Mouse (Mus musculus) limb, embryonic 13.5 days (tissue): ENCODE data around the gene Prdm1. TPM values are rescaled to one million over a fixed set of nuclear protein-coding genes. Genes with fewer than 3 reads are reported as not detected.

Source experiments
- ATAC-seq: fragments of 200-750 bp; cut with Nextera tagmentation; 2 replicates; pipeline ENCODE4 v1.8.0; 2017; ENCODE audit warnings: low read depth, moderate number of reproducible peaks, moderate TSS enrichment; ENCODE audit not compliant: low FRiP score
- H3K27ac ChIP-seq: fragments of 300-500 bp; sonication (generic); 2 replicates; pipeline ENCODE4 v1.5.1; 2015; ENCODE audit warnings: inconsistent platforms, mild to moderate bottlenecking, moderate library complexity
- H3K27me3 ChIP-seq: fragments of 300-500 bp; sonication (generic); 2 replicates; pipeline ENCODE4 v1.6.1; 2015; ENCODE audit warnings: mild to moderate bottlenecking, inconsistent platforms
- H3K36me3 ChIP-seq: fragments of 300-500 bp; sonication (generic); 2 replicates; pipeline ENCODE4 v1.6.1; 2015; ENCODE audit warnings: inconsistent platforms, mild to moderate bottlenecking, moderate library complexity
- H3K4me1 ChIP-seq: fragments of 300-500 bp; sonication (generic); 2 replicates; pipeline ENCODE4 v1.6.1; 2015; ENCODE audit warnings: inconsistent platforms
- H3K4me2 ChIP-seq: fragments of 300-500 bp; sonication (generic); replicated peaks from 2 replicates; pipeline ENCODE4 v1.6.1; 2015; ENCODE audit warnings: inconsistent platforms, mild to moderate bottlenecking, moderate library complexity
- H3K4me3 ChIP-seq: fragments of 300-500 bp; sonication (generic); 2 replicates; pipeline ENCODE4 v1.5.1; 2015; ENCODE audit warnings: moderate library complexity, mild to moderate bottlenecking, inconsistent platforms
- H3K9ac ChIP-seq: fragments of 300-500 bp; sonication (generic); 2 replicates; pipeline ENCODE4 v1.6.1; 2015; ENCODE audit warnings: mild to moderate bottlenecking, inconsistent platforms
- H3K9me3 ChIP-seq: fragments of 300-500 bp; sonication (generic); 2 replicates; pipeline ENCODE4 v1.6.1; 2016; ENCODE audit warnings: inconsistent platforms
- WGBS: fragments of 180-500 bp; shearing (Covaris S2); methylation state at CpG from one replicate; pipeline ENCODE4 v1.1.7; 2015; 5-methylcytosine and 5-hydroxymethylcytosine counted together
- polyA plus RNA-seq: library from polyadenylated mRNA; unstranded; fragments of >200 nt; fragmentation: Nextera tagmentation; extraction: Ambion mirVana; gene quantifications from 2 replicates; pipeline ENCODE4 v1.2.1, GENCODE M21; 2015

Prdm1 gene
- polyA plus RNA-seq, 1 experiment from 2014 or later: 4.3 TPM

GRCm38 (mm10) chr10:44463856-44464255 is 64.4 kb downstream of the Prdm1 start:
- Histone ChIP-seq H3K9ac (no peak overlapping the region), H3K4me3 (no peak overlapping the region), H3K4me1 (peaks cover 19% of the 10 kb centered on the region), H3K9me3 (no peaks in the 10 kb centered on the region), H3K36me3 (no peaks in the 10 kb centered on the region), H3K27me3 (peaks cover 54% of the 10 kb centered on the region), H3K27ac (no peak overlapping the region), H3K4me2 (no peak overlapping the region)
- WGBS: 75% methylated on average over 4 of the region's 4 CpGs
- no peak for ATAC-seq

GRCm38 (mm10) chr10:44462351-44462750 is 66.0 kb downstream of the Prdm1 start:
- WGBS: 82% methylated on average over 8 of the region's 8 CpGs

GRCm38 (mm10) chr10:44461063-44461462 is 67.2 kb downstream of the Prdm1 start:
- Histone ChIP-seq H3K9me3 (no peaks in the 10 kb centered on the region), H3K27ac (no peak overlapping the region), H3K4me1 (peaks cover 39% of the 10 kb centered on the region), H3K4me3 (no peak overlapping the region), H3K36me3 (no peaks in the 10 kb centered on the region), H3K9ac (no peak overlapping the region), H3K4me2 (no peak overlapping the region), H3K27me3 (peaks cover 63% of the 10 kb centered on the region)
- 81% methylated on average over 6 of the region's 6 CpGs for WGBS
- ATAC-seq: no peak

More at GRCm38 (mm10) chr10:44462351-44462750, 66.0 kb downstream of the Prdm1 start:
- no peak overlapping the region for H3K27ac ChIP-seq
- H3K4me3 ChIP-seq: no peak overlapping the region
- H3K9ac ChIP-seq: no peak overlapping the region
- H3K4me1 ChIP-seq: peaks cover 30% of the 10 kb centered on the region
- H3K36me3 ChIP-seq: no peaks in the 10 kb centered on the region
- H3K27me3 ChIP-seq: peaks cover 59% of the 10 kb centered on the region
- no peak overlapping the region for H3K4me2 ChIP-seq
- no peak for ATAC-seq
- no peaks in the 10 kb centered on the region for H3K9me3 ChIP-seq

- no peak overlapping the region for H3K4me3 ChIP-seq
- no peak for ATAC-seq
- H3K27ac ChIP-seq: no peak overlapping the region
- peaks cover 63% of the 10 kb centered on the region for H3K27me3 ChIP-seq
- H3K4me2 ChIP-seq: no peak overlapping the region
- H3K36me3 ChIP-seq: no peaks in the 10 kb centered on the region
- H3K9ac ChIP-seq: no peak overlapping the region
- 11% methylated on average over 6 of the region's 6 CpGs for WGBS
- no peaks in the 10 kb centered on the region for H3K9me3 ChIP-seq
- H3K4me1 ChIP-seq: peaks cover 33% of the 10 kb centered on the region
These were observed 68.0 kb downstream of the Prdm1 start for GRCm38 (mm10) chr10:44460095-44460810.

- Histone ChIP-seq H3K27ac (no peak overlapping the region), H3K4me2 (peak overlapping the region; percentile 98), H3K27me3 (peaks cover 58% of the 10 kb centered on the region), H3K4me3 (peak overlapping the region; percentile 62), H3K4me1 (peaks cover 27% of the 10 kb centered on the region), H3K36me3 (no peaks in the 10 kb centered on the region), H3K9me3 (no peaks in the 10 kb centered on the region), H3K9ac (no peak overlapping the region)
- no peak for ATAC-seq
- WGBS: 9% methylated on average over 11 of the region's 11 CpGs
These were observed 68.8 kb downstream of the Prdm1 start for GRCm38 (mm10) chr10:44459321-44460000.

GRCm38 (mm10) chr10:44458534-44459315 is 69.6 kb downstream of the Prdm1 start:
- peaks cover 27% of the 10 kb centered on the region for H3K4me1 ChIP-seq
- peak overlapping the region; percentile 59 for H3K9ac ChIP-seq
- H3K4me3 ChIP-seq: peak overlapping the region; percentile 62
- H3K36me3 ChIP-seq: no peaks in the 10 kb centered on the region
- H3K4me2 ChIP-seq: peak overlapping the region; percentile 98
- WGBS: under 1% methylated on average over 54 of the region's 54 CpGs
- peaks cover 51% of the 10 kb centered on the region for H3K27me3 ChIP-seq
- peak; percentile 66; the same call in 1 of the 2 replicates for ATAC-seq
- peak overlapping the region; percentile 10; the same call in 1 of the 2 replicates for H3K27ac ChIP-seq
- no peaks in the 10 kb centered on the region for H3K9me3 ChIP-seq

- Histone ChIP-seq H3K9ac (peak overlapping the region; percentile 59), H3K4me3 (peak overlapping the region; percentile 62), H3K4me2 (peak overlapping the region; percentile 98), H3K9me3 (no peaks in the 10 kb centered on the region), H3K27me3 (peaks cover 52% of the 10 kb centered on the region), H3K4me1 (peaks cover 27% of the 10 kb centered on the region), H3K36me3 (no peaks in the 10 kb centered on the region), H3K27ac (no peak overlapping the region; the same call in 1 of the 2 replicates)
- under 1% methylated on average over 25 of the region's 25 CpGs for WGBS
- ATAC-seq: no peak
These were observed 70.3 kb downstream of the Prdm1 start for GRCm38 (mm10) chr10:44457791-44458533.

GRCm38 (mm10) chr10:44456757-44457595 is 71.3 kb downstream of the Prdm1 start:
- no peak for ATAC-seq
- Histone ChIP-seq H3K36me3 (no peaks in the 10 kb centered on the region), H3K4me2 (peak overlapping the region; percentile 98), H3K4me3 (peak overlapping the region; percentile 62), H3K9me3 (no peaks in the 10 kb centered on the region), H3K27me3 (peaks cover 52% of the 10 kb centered on the region), H3K27ac (no peak overlapping the region), H3K9ac (peak overlapping the region; percentile 53), H3K4me1 (peaks cover 27% of the 10 kb centered on the region)
- 1% methylated on average over 31 of the region's 31 CpGs for WGBS

- Histone ChIP-seq H3K4me2 (peak overlapping the region; percentile 98), H3K9me3 (no peaks in the 10 kb centered on the region), H3K9ac (no peak overlapping the region), H3K36me3 (no peaks in the 10 kb centered on the region), H3K4me3 (peak overlapping the region; percentile 4), H3K4me1 (peaks cover 27% of the 10 kb centered on the region), H3K27me3 (peaks cover 50% of the 10 kb centered on the region), H3K27ac (no peak overlapping the region)
- 50% methylated on average over 4 of the region's 4 CpGs for WGBS
- no peak for ATAC-seq
These were observed 73.5 kb downstream of the Prdm1 start for GRCm38 (mm10) chr10:44454753-44455152.

GRCm38 (mm10) chr10:44454111-44454510 is 74.2 kb downstream of the Prdm1 start:
- H3K9ac ChIP-seq: no peak overlapping the region
- peaks cover 22% of the 10 kb centered on the region for H3K4me1 ChIP-seq
- H3K36me3 ChIP-seq: no peaks in the 10 kb centered on the region
- ATAC-seq: no peak
- 49% methylated on average over 2 of the region's 2 CpGs for WGBS
- no peaks in the 10 kb centered on the region for H3K9me3 ChIP-seq
- H3K27me3 ChIP-seq: peaks cover 44% of the 10 kb centered on the region
- no peak overlapping the region for H3K27ac ChIP-seq
- no peak overlapping the region for H3K4me3 ChIP-seq
- peak overlapping the region; percentile 98 for H3K4me2 ChIP-seq

- no peaks in the 10 kb centered on the region for H3K4me1 ChIP-seq
- 85% methylated on average over 2 of the region's 2 CpGs for WGBS
- no peak for ATAC-seq
These were observed 77.5 kb downstream of the Prdm1 start for GRCm38 (mm10) chr10:44450835-44451234.

More at GRCm38 (mm10) chr10:44450835-44451234, 77.5 kb downstream of the Prdm1 start:
- no peaks in the 10 kb centered on the region for H3K36me3 ChIP-seq
- no peak overlapping the region for H3K27ac ChIP-seq
- H3K4me2 ChIP-seq: no peak overlapping the region
- no peaks in the 10 kb centered on the region for H3K9me3 ChIP-seq
- no peak overlapping the region for H3K9ac ChIP-seq
- H3K4me3 ChIP-seq: no peak overlapping the region
- H3K27me3 ChIP-seq: peaks cover 12% of the 10 kb centered on the region
